Comparison of ENCODE assay signal across 18 mouse cellular contexts in genomic region chr1:119251741-119252140, GRCm38 (mm10).
"Had no signal": no experiment of that assay in that cellular context is flagged by ENCODE, and none has a peak within 500 bp of the region (broad histone marks: within the 10 kb centered on the region; RNA-seq: fewer than 3 reads in every experiment).

No protein-coding gene starts in this region.

- DNase-seq: lung, adult 18-20 months; lung, embryonic 14.5 days; lung, postnatal 10 days; lung, postnatal 4 days; retina, postnatal 1 day; right cerebral cortex, adult 18-20 months; right cerebral cortex, postnatal 25 days; right cerebral cortex, postnatal 4 days; spleen, adult 18-20 months; thymus, adult 18-20 months; thymus, postnatal 14 days; thymus, postnatal 36 days had no signal

- H3K4me3 ChIP-seq: midbrain, embryonic 10.5 days; midbrain, embryonic 13.5 days; midbrain, embryonic 15.5 days; myocyte; neural tube, embryonic 13.5 days; neural tube, embryonic 15.5 days had no signal

- ATAC-seq: midbrain, embryonic 13.5 days; midbrain, embryonic 15.5 days had no signal

- H3K27me3 ChIP-seq: midbrain, embryonic 13.5 days; midbrain, embryonic 15.5 days; neural tube, embryonic 13.5 days; neural tube, embryonic 15.5 days had no signal

- H3K9me3 ChIP-seq: midbrain, embryonic 10.5 days; midbrain, embryonic 13.5 days; midbrain, embryonic 15.5 days; neural tube, embryonic 13.5 days; neural tube, embryonic 15.5 days had no signal

- H3K9ac ChIP-seq: lung, embryonic 14.5 days; midbrain, embryonic 13.5 days; midbrain, embryonic 15.5 days; neural tube, embryonic 13.5 days; neural tube, embryonic 15.5 days had no signal

- H3K4me2 ChIP-seq: lung, embryonic 14.5 days; midbrain, embryonic 13.5 days; midbrain, embryonic 15.5 days; neural tube, embryonic 13.5 days; neural tube, embryonic 15.5 days had no signal

- H3K27ac ChIP-seq: midbrain, embryonic 10.5 days; midbrain, embryonic 13.5 days; midbrain, embryonic 15.5 days; neural tube, embryonic 13.5 days; neural tube, embryonic 15.5 days had no signal

- H3K4me1 ChIP-seq: midbrain, embryonic 15.5 days had no signal

- H3K36me3 ChIP-seq: midbrain, embryonic 10.5 days; midbrain, embryonic 13.5 days; midbrain, embryonic 15.5 days; neural tube, embryonic 13.5 days; neural tube, embryonic 15.5 days had no signal
